Mouse (Mus musculus) T-helper 2 cell (primary cell): ENCODE measurements around the gene Dnajc6.

Experiments used
- in situ Hi-C: fragments of 300-600 bp; cut with MboI, MseI; formaldehyde crosslinking; loops from one replicate; pipeline ENCODE4 v1.15.1; 2025; ENCODE audit warnings: high pct_unique_total_duplicates

Dnajc6 gene

DNA sequence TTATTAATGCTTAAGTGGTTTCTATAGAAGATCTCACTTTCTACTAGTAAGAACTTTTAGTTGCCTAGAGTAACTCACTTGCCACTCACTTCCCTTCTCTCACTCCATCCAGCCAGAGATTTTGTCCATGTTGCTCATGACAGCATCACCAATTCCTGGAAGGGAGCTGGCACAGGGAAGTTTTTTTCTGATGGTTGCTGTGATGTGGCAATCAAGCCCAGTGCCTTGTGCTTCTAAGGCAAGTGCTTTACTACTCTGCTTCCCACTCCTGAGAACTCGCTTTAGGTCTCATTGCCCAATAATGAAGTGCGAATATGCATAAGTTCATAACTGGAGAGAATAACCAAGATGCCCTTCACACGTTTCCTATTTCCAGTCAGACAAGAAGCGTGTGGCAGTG, 186.2 kb downstream of the Dnajc6 start:
- in situ Hi-C loops, result no loop called here

DNA sequence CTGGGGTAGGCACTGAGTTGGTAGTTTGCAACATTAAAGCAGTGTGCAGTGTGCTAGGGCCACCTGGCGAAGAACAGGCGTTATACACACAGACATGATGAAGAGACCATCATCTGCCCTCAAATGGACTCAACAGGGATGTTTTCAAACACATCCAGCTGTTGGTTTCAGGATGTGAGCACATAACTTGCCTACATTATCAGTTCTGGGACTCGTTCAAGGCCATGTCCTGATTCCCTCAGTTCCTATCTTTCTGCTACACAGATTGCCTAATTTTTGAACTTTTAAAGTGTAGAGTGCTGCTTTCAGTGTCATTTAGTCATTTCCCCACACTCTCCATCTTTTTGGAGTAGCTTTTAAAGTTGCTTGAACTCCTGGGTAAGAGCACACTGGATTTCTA, 186.6 kb downstream of the Dnajc6 start:
- in situ Hi-C loops, result no loop called here

DNA sequence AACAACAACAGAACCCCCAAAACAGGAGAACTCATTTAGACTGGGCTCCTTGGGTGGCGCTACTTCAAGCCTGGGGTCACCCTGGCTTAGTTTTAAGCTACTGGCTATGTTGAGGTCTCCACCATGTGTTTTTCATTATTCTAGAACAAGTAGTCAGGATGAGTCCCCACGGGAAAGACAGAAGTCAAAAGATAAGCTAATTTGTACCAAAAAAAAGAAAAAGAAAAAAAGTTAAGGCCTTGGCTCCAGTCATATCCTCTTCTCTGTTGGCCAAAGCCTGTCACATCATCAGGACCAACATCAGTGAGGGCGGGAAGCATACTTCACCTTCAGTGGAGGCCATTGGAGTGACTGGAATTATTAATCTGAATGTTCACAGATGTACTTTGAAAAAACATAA, 188.4 kb downstream of the Dnajc6 start:
- in situ Hi-C loops, result no loop called here

DNA sequence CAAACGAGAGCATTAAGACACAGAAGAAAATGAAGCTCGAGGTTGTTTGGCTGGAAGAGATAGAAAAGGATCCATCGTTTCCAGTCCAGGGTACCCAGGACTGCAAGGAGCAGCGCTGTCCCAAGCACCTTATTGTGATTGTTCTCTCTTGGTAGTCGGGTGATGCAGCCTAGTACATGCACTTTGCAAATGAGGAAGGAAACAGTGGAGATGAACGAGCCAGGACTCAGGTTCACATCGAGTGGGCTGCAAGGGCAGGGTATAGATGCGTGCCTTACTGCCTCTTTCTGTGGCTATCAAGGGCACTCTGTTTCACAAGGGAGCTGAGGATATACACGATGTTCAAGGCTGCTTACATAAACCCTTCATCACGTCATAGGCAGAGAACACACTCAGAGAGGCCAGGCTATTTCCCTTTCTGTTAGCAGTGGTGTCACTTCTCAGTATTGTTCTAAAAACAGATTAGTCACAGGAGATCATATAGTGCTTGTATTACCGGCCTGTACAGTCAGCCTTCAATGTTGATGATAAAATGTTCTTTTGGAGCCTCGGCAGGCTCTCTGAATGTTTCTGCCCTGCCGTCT, 189.9 kb downstream of the Dnajc6 start:
- in situ Hi-C loops, result no loop called here

DNA sequence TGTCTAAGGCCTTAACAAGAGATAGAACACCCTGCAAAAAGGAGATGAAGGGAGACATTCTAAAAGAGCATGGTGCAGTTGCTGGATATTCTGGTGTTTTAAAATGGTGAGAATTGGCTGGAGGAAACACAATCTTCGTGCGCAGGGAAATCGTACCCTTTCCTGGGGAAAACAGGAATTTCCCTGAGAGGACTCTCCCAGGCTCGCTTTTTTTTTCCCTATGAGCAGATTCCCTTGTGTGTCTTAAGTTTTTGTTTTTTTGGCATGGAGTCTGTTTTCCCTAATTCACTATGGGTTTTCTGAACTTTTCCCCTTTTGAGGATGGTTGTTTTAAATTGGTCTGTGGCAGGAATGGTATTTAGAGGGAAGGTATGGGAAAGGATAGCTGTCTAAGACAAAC, 192.8 kb downstream of the Dnajc6 start:
- in situ Hi-C loops, result no loop called here

DNA sequence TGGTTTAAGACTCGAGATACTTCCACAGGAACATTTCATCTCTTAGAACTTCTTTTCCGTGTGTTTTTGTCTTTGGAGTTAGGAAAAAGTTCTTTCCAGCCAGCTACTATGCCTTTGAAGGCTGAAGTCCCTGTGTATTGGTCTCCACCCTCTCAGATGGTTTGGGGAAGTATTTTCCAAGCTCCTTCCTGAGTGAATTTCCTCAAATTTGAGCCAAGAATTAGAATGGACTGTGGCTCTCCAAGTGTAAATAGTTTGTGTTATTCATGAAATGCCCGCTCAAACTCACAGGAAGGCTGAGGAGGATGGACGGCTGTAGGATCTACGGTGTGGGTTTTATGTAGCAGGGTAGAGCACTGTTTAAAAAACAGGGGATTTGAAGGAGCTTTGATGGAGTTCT, 193.2 kb downstream of the Dnajc6 start:
- in situ Hi-C loops, result no loop called here
